Mouse (Mus musculus) kidney, postnatal 0 days (tissue): ENCODE measurements around the gene 9430015G10Rik. TPM values are rescaled to one million over a fixed set of nuclear protein-coding genes. Genes with fewer than 3 reads are reported as not detected.

Source experiments
- ATAC-seq: fragments of 200-750 bp; cut with Nextera tagmentation; replicated peaks from 2 replicates; pipeline ENCODE4 v1.8.0; 2017; ENCODE audit warnings: low read depth, moderate number of reproducible peaks, moderate TSS enrichment, moderate library complexity; ENCODE audit not compliant: low FRiP score
- DNase-seq: peaks from one replicate; pipeline ENCODE4 v3.0.0-alpha.2; 2016; ENCODE audit warnings: low spot score
- H3K27ac ChIP-seq: fragments of 300-500 bp; sonication (generic); 2 replicates; pipeline ENCODE4 v1.5.1; 2014; ENCODE audit warnings: mild to moderate bottlenecking
- H3K27me3 ChIP-seq: fragments of 300-500 bp; sonication (generic); 2 replicates; pipeline ENCODE4 v1.6.1; 2014; ENCODE audit warnings: low read length, mixed read lengths; ENCODE audit not compliant: insufficient read depth
- H3K36me3 ChIP-seq: fragments of 300-500 bp; sonication (generic); 2 replicates; pipeline ENCODE4 v1.6.1; 2014; ENCODE audit warnings: low read length, mixed read lengths; ENCODE audit not compliant: insufficient read depth
- H3K4me1 ChIP-seq: fragments of 300-500 bp; sonication (generic); replicated peaks from 2 replicates; pipeline ENCODE4 v1.6.1; 2014; ENCODE audit warnings: antibody characterized with exemption, low read length, mixed read lengths; ENCODE audit not compliant: insufficient read depth
- H3K4me2 ChIP-seq: fragments of 300-500 bp; sonication (generic); 2 replicates; pipeline ENCODE4 v1.6.1; 2014; ENCODE audit warnings: mild to moderate bottlenecking, low read length, moderate library complexity, mixed read lengths
- H3K4me3 ChIP-seq: fragments of 300-500 bp; sonication (generic); replicated peaks from 2 replicates; pipeline ENCODE4 v1.5.1; 2014; ENCODE audit warnings: low read depth, low read length
- H3K9ac ChIP-seq: fragments of 300-500 bp; sonication (generic); 2 replicates; pipeline ENCODE4 v1.6.1; 2014; ENCODE audit warnings: low read depth, low read length
- H3K9me3 ChIP-seq: fragments of 300-500 bp; sonication (generic); replicated peaks from 2 replicates; pipeline ENCODE4 v1.6.1; 2016; ENCODE audit warnings: low read length, inconsistent platforms, mixed read lengths
- CTCF ChIP-seq: IDR thresholded peaks from 2 replicates; pipeline ENCODE4 v1.5.1; 2016; ENCODE audit warnings: antibody characterized with exemption, low read depth, mild to moderate bottlenecking, moderate library complexity
- WGBS: fragments of 180-500 bp; shearing (Covaris S2); extraction: QIAGEN DNeasy Blood & Tissue Kit; methylation state at CpG from one replicate; pipeline ENCODE4 v1.1.7; 2014; 5-methylcytosine and 5-hydroxymethylcytosine counted together
- polyA plus RNA-seq: library from polyadenylated mRNA; unstranded; fragments of >200 nt; fragmentation: Nextera tagmentation; extraction: Ambion mirVana; gene quantifications from 2 replicates; pipeline ENCODE4 v1.2.1, GENCODE M21; 2015

9430015G10Rik gene
- polyA plus RNA-seq = 11.8 and 15.3 TPM in 2 replicates

DNA sequence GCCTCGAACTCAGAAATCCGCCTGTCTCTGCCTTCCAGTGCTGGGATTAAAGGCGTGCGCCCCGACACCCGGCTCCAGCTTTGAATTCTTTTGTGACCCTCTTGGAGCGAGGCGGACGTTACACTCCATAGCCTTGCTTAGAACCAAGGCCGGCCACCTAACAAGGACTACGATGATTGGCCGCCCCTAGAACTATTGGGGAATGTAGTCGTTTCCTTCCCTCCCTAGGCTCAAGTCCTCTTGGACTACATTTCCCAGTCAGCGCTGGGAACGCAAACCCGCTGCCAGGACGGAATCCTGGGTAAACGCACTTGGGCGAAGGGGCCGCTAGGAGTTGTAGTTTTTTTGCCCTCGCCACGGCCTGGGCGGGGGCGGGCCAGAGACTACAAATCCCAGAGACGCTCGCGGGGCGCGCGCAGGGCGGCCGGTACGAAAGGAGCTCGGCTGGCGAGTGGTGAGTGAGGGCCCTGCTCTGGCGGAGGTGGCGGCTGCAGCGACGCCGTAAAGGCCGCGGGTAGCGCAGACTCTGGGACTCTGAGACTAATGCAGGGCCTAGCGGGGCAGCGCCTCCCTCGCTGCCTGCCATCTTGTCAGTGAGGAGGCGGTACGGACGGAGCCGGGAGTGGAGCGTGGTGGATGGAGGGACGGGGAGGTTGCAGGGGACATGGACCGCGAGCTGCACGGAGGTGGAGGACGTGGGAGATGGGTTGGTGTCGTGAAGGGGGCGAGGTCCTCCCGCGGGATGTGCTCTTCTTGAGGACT, at the start of gene 9430015G10Rik:
Gene 9430015G10Rik, plus strand, starts transcription at position 413 of the 762 bp plus-strand sequence.
- Histone ChIP-seq H3K4me3 (peak within 1 kb of the TSS; percentile 80), H3K4me2 (peak within 1 kb of the TSS; percentile 77), H3K4me1 (no peaks in the 10 kb centered on the region), H3K9me3 (no peaks in the 10 kb centered on the region), H3K27ac (peak within 1 kb of the TSS; percentile 90), H3K27me3 (no peaks in the 10 kb centered on the region), H3K36me3 (no peaks in the 10 kb centered on the region), H3K9ac (peak within 1 kb of the TSS; percentile 81)
- DNase-seq = peak; percentile 100
- WGBS = under 1% methylated on average over 60 of the region's 60 CpGs
- TF ChIP-seq CTCF = peak; percentile 39
- ATAC-seq = peak; percentile 97

DNA sequence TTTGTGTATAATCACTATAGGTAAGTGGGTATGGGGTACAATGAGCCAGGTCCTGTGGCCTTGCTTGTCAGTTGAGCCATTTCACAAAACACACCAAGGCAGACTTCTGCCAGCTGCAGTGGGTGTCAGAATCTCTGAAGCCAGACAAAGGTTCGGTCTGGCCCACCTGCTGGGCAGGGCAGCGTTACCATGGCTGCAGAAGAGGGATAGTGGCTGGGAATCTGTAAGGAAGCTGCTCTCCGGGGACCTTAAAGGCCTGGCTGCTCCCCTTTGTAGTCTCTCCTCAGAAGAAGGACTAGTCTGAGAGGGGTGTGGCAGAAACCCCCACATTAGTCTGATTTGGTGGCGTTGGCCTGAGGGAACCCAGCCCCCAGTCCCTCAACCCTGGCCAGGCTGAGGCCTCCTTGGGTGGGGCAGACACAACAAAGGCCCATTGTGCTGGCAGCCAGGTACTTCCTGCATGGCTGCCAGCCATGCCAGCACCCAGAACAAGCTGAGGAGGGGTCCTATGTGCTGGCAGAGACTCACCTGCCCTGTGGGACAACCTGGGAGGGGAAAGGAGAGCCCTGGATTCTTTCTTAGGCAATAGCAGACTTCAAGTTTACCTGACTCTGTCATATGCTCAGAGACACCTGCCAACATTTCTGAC, 45.8 kb upstream of the 9430015G10Rik start:
- TF ChIP-seq CTCF = no peak
- no peak overlapping the region for H3K9ac ChIP-seq
- no peak for ATAC-seq

DNA sequence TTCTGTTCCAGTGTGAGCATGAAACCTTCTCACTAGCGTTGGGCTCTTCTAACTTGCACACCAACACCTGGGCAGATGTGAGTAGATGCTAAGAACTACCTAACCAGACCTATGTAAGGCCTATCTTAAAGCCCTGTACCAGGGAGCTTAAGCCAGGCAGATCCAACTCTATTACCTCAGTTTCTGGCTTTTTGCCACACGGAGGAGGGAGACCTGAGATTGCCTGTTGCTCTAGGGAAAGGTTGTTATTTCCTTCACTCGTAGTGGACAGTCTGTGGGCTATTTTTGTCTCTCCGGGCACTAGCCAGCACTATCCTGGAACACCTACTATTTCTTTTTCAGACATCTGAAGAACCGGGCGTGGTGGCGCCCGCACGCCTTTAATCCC, 45.3 kb upstream of the 9430015G10Rik start:
- H3K9me3 ChIP-seq = no peaks in the 10 kb centered on the region
- no peaks in the 10 kb centered on the region for H3K36me3 ChIP-seq
- H3K27me3 ChIP-seq = no peaks in the 10 kb centered on the region
- no peak for TF ChIP-seq CTCF
- ATAC-seq (no peak), DNase-seq (no peak)
- WGBS = 73% methylated on average over 9 of the region's 9 CpGs
- no peak overlapping the region for H3K4me3 ChIP-seq
- H3K4me2 ChIP-seq = no peak overlapping the region
- H3K9ac ChIP-seq = no peak overlapping the region
- H3K4me1 ChIP-seq = 0 out of 2 replicates have a peak, but pooled peaks cover 3% of the 10 kb centered on the region
- H3K27ac ChIP-seq = peak overlapping the region; percentile 57; the same call in 1 of the 2 replicates

More for the DNA sequence above, 45.8 kb upstream of the 9430015G10Rik start:
- Histone ChIP-seq H3K4me2 (no peak overlapping the region), H3K36me3 (no peaks in the 10 kb centered on the region), H3K4me1 (0 out of 2 replicates have a peak, but pooled peaks cover 3% of the 10 kb centered on the region), H3K4me3 (no peak overlapping the region), H3K9me3 (no peaks in the 10 kb centered on the region), H3K27ac (0 out of 2 replicates have a peak overlapping the region, but pooled peaks have one; percentile 31), H3K27me3 (no peaks in the 10 kb centered on the region)
- no peak for DNase-seq
- WGBS = 23% methylated on average over 4 of the region's 4 CpGs

DNA sequence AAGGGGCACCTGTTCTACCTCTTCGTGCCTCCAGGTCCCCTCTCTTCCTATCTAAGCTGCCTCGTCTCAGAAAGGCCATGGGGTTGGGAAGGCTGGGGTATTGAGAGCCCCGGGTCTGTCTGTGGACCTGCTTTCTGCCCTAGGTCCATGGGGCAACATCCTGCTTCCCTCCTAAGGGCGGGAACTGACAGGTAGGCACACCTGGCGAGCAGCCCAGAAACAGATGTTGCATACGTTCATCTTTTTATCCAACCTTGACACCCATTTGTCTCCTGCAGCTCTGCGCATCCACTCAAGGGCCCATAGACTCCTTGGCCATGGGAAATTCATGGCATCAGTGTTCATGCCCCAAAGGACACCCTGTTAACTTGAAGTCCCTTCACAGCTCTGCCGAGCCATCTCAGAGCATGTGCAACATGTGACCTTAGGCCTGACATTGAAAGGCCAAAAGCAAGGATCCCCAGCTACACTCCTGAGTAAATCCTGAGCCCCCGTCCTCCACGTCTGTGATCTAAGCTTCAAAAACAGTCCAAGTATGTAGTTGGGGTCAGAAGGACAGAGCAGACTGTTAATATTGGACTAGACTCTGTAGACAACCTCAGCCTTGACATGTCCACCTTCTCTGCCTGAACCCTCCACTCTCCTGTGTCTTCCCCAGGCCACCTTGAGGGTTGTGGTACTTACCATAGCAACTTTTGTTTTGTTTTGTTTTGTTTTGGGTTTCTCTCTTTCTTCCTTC, 44.5 kb upstream of the 9430015G10Rik start:
- peak; percentile 61; the same call in 1 of the 2 replicates for ATAC-seq
- 76% methylated on average over 10 of the region's 10 CpGs for WGBS
- TF ChIP-seq CTCF = no peak
- Histone ChIP-seq H3K27ac (peak overlapping the region; percentile 57), H3K4me2 (no peak overlapping the region), H3K9me3 (no peaks in the 10 kb centered on the region), H3K27me3 (no peaks in the 10 kb centered on the region), H3K4me1 (0 out of 2 replicates have a peak, but pooled peaks cover 4% of the 10 kb centered on the region), H3K9ac (no peak overlapping the region), H3K4me3 (no peak overlapping the region), H3K36me3 (no peaks in the 10 kb centered on the region)
- no peak for DNase-seq

DNA sequence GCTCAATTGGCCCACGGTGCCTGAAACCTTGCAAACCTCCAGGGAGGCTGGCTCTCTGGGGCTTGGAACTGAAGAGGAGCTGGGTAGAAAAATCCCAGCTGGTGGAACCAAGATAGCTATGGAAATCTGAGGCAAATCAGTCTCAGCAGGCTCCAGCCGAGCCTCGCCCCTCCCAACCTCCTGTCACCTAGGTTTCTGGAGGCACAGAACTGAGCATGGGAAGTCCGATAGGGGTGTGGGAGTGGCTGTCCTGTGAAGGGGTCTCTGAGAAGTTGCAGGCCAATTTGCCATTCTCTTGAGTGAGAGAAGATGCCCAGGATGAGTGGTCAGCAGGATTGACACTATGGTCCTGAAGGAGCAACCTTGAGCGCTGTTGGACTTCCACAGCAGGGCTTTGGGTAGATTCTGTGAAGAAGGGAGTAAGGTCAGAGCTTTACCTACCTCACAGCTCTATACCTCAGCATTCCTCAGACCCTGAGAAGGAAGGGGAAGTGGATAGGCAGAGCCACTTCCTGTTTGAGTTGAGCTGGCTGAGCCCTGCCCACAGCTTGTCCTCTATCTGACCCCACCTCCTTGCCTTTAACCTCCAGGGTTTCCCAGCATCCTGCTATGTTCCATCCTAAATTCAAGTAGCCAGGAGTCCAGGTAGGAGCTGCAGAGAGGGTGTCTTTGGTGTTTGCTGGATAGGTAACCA, 42.4 kb upstream of the 9430015G10Rik start:
- H3K4me1 ChIP-seq = 0 out of 2 replicates have a peak, but pooled peaks cover 6% of the 10 kb centered on the region
- no peak overlapping the region for H3K4me2 ChIP-seq
- H3K36me3 ChIP-seq = no peaks in the 10 kb centered on the region
- no peaks in the 10 kb centered on the region for H3K9me3 ChIP-seq
- H3K4me3 ChIP-seq = no peak overlapping the region
- WGBS = 68% methylated on average over 5 of the region's 5 CpGs
- TF ChIP-seq CTCF = no peak
- DNase-seq (no peak), ATAC-seq (no peak)
- H3K27ac ChIP-seq = no peak overlapping the region
- H3K27me3 ChIP-seq = no peaks in the 10 kb centered on the region
- no peak overlapping the region for H3K9ac ChIP-seq
